Mouse (Mus musculus): ENCODE results near the gene Plch1. TPM values are rescaled to one million over a fixed set of nuclear protein-coding genes. Genes with fewer than 3 reads are reported as not detected.

The Plch1 gene
- polyA plus RNA-seq, 1 experiment from 2014 or later: 7.4 TPM

DNA sequence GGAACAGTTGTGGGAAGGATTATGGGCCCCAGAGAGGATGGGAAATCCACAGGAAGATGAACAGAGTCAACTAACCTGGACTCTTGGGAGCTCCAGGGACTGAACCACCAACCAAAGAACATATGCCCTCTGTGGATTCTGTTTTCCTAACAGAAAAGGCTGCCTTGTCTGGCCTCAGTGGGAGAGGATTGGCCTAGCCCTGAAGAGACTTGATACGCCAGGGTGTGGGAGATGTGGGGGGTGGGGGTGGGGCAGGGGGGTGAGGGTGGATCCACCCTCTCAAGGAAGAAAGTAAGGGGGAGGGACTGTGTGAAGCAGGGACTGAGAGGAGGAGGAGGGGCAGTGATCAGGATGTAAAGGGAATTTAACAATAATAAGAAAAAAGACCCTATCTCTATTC lies 26.5 kb downstream of the Plch1 start:
- H3K36me3 ChIP-seq (ENCODE audit: control insufficient read depth, insufficient read depth, low read length): no peaks in the 10 kb centered on the region
- H3K9me3 ChIP-seq (replicated peaks; ENCODE audit: control insufficient read depth, low read length): no peaks in the 10 kb centered on the region
- H3K27ac ChIP-seq (ENCODE audit: low read length): no peak overlapping the region
- no peak overlapping the region for H3K9ac ChIP-seq (ENCODE audit: low read length)
- no peak overlapping the region for H3K4me2 ChIP-seq (ENCODE audit: low read depth, low read length)
- H3K27me3 ChIP-seq (ENCODE audit: control insufficient read depth, insufficient read depth, low read length): no peaks in the 10 kb centered on the region
- H3K4me3 ChIP-seq (replicated peaks; ENCODE audit: low read length): no peak overlapping the region
- ATAC-seq (ENCODE audit: insufficient read depth, low FRiP score): no peak
- WGBS: 38% methylated on average over 1 of the region's 1 CpGs
- H3K4me1 ChIP-seq (ENCODE audit: control insufficient read depth, insufficient read depth, low read length): no peaks in the 10 kb centered on the region

DNA sequence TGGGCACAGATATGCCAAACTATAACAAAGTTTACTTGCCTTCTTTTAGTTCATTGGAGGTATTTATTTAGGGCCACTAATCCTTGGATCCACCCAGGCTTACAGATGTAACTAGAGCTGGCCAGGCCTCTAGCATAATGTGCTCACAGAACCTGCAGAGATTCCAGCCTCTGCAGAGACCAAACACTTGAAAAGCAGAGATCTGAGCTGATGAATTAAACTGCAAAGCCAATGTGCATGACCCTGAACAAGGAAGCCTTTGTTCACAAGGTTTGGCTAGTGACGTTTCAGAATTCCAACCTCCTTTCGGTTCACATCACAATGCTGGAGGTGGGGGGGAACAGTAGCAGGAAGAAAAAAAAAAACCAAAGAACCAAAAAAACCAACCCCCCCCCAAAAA lies 28.0 kb downstream of the Plch1 start:
- Histone ChIP-seq H3K9me3 (replicated peaks; ENCODE audit: control insufficient read depth, low read length) (no peaks in the 10 kb centered on the region), H3K4me3 (replicated peaks; ENCODE audit: low read length) (no peak overlapping the region), H3K4me1 (ENCODE audit: control insufficient read depth, insufficient read depth, low read length) (no peaks in the 10 kb centered on the region), H3K27me3 (ENCODE audit: control insufficient read depth, insufficient read depth, low read length) (no peaks in the 10 kb centered on the region), H3K27ac (ENCODE audit: low read length) (no peak overlapping the region), H3K4me2 (ENCODE audit: low read depth, low read length) (no peak overlapping the region), H3K9ac (ENCODE audit: low read length) (no peak overlapping the region), H3K36me3 (ENCODE audit: control insufficient read depth, insufficient read depth, low read length) (no peaks in the 10 kb centered on the region)
- WGBS: 47% methylated on average over 2 of the region's 2 CpGs
- ATAC-seq (ENCODE audit: insufficient read depth, low FRiP score): no peak

DNA sequence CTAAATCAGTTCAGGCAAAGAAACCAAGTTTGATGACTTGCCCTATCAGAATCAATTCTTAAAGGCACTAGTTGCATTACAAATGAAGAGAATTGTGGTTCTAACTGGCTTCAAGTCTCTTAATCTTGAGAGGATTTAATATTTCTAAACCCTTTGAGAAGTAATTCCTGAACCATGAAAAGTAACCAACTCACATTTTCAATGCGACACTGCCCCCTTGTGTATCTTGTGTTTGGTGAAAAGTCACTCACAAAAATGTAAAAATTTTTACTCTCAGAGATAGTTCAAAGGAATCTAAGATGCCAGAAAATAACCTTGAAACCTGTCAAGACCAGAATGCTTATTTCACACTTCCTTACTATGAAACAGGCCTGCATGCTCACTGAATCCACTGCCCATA lies 31.0 kb downstream of the Plch1 start:
- 39% methylated on average over 1 of the region's 1 CpGs for WGBS
- no peaks in the 10 kb centered on the region for H3K9me3 ChIP-seq (replicated peaks; ENCODE audit: control insufficient read depth, low read length)
- no peaks in the 10 kb centered on the region for H3K27me3 ChIP-seq (ENCODE audit: control insufficient read depth, insufficient read depth, low read length)
- H3K4me2 ChIP-seq (ENCODE audit: low read depth, low read length): no peak overlapping the region
- ATAC-seq (ENCODE audit: insufficient read depth, low FRiP score): no peak
- no peak overlapping the region for H3K4me3 ChIP-seq (replicated peaks; ENCODE audit: low read length)
- H3K27ac ChIP-seq (ENCODE audit: low read length): no peak overlapping the region
- H3K9ac ChIP-seq (ENCODE audit: low read length): no peak overlapping the region
- no peaks in the 10 kb centered on the region for H3K36me3 ChIP-seq (ENCODE audit: control insufficient read depth, insufficient read depth, low read length)
- H3K4me1 ChIP-seq (ENCODE audit: control insufficient read depth, insufficient read depth, low read length): no peaks in the 10 kb centered on the region

DNA sequence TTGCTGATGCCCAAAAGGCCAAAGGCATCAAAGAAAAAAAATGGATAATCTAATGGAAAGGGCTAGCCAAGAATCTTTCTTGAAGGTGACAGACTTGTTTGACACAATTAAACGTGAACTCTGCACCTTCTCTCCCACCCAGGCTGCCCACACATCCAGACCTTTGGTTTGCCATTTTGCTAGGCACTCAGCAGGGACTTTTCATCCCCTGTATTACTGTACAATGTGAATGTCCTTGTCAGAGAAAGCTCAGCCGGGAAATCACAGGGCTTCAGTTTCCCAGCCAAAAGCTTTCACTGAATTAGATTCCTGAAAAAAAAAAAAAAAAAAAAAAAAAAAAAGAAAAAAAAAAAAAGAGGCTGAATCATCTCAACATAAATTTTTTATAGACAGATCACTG lies 34.2 kb downstream of the Plch1 start:
- Histone ChIP-seq H3K36me3 (ENCODE audit: control insufficient read depth, insufficient read depth, low read length) (no peaks in the 10 kb centered on the region), H3K4me2 (ENCODE audit: low read depth, low read length) (no peak overlapping the region), H3K9ac (ENCODE audit: low read length) (no peak overlapping the region), H3K9me3 (replicated peaks; ENCODE audit: control insufficient read depth, low read length) (no peaks in the 10 kb centered on the region), H3K27ac (ENCODE audit: low read length) (no peak overlapping the region), H3K27me3 (ENCODE audit: control insufficient read depth, insufficient read depth, low read length) (no peaks in the 10 kb centered on the region), H3K4me3 (replicated peaks; ENCODE audit: low read length) (no peak overlapping the region), H3K4me1 (ENCODE audit: control insufficient read depth, insufficient read depth, low read length) (no peaks in the 10 kb centered on the region)
- 50% methylated on average over 2 of the region's 2 CpGs for WGBS
- no peak for ATAC-seq (ENCODE audit: insufficient read depth, low FRiP score)

DNA sequence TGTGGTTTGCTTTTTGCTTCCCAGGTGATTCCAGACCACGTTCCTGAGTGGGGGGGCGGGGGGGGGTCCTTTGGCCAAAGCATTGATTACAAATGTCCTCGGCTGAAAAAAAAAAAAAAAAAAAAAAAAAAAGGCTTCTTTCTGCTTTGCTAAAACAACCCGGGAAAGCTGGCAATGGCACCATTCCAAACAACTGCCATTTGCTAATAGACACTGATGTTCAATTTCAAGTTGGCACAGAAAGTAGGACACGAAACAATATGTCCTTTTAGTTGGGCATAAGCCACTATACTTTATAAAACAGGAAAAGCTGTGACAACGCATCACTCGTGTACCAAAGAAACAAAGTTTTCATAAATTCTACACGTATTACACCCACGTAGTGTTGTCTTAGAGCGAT lies 36.6 kb downstream of the Plch1 start:
- WGBS: 82% methylated on average over 10 of the region's 10 CpGs
- H3K4me3 ChIP-seq (replicated peaks; ENCODE audit: low read length): no peak overlapping the region
- ATAC-seq (ENCODE audit: insufficient read depth, low FRiP score): no peak
- no peaks in the 10 kb centered on the region for H3K27me3 ChIP-seq (ENCODE audit: control insufficient read depth, insufficient read depth, low read length)
- no peaks in the 10 kb centered on the region for H3K9me3 ChIP-seq (replicated peaks; ENCODE audit: control insufficient read depth, low read length)
- H3K9ac ChIP-seq (ENCODE audit: low read length): no peak overlapping the region
- H3K4me1 ChIP-seq (ENCODE audit: control insufficient read depth, insufficient read depth, low read length): no peaks in the 10 kb centered on the region
- no peak overlapping the region for H3K4me2 ChIP-seq (ENCODE audit: low read depth, low read length)
- no peak overlapping the region for H3K27ac ChIP-seq (ENCODE audit: low read length)
- no peaks in the 10 kb centered on the region for H3K36me3 ChIP-seq (ENCODE audit: control insufficient read depth, insufficient read depth, low read length)

DNA sequence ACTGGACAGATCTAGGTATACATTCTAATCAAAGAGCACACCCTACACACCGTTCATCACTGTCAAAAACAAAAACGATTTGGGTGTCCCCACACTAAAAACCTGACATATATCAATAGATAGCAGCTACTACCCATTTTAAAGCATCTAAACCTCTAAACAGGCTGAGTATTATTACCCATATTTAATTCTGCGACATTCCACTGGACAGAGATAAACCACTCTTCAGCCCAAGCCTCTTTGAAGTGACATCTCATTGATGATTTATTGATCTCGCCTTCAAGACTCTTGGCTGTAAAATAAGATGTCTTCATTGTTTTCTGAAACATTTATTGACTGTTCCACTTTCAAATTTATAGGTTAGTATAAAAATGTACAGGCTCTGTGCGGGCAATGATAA lies 46.4 kb downstream of the Plch1 start:
- ATAC-seq (ENCODE audit: insufficient read depth, low FRiP score): no peak
- H3K4me1 ChIP-seq (ENCODE audit: control insufficient read depth, insufficient read depth, low read length): no peaks in the 10 kb centered on the region
- H3K4me3 ChIP-seq (replicated peaks; ENCODE audit: low read length): no peak overlapping the region
- no peak overlapping the region for H3K4me2 ChIP-seq (ENCODE audit: low read depth, low read length)
- H3K36me3 ChIP-seq (ENCODE audit: control insufficient read depth, insufficient read depth, low read length): no peaks in the 10 kb centered on the region
- 57% methylated on average over 5 of the region's 5 CpGs for WGBS
- H3K27ac ChIP-seq (ENCODE audit: low read length): no peak overlapping the region
- H3K9ac ChIP-seq (ENCODE audit: low read length): no peak overlapping the region
- no peaks in the 10 kb centered on the region for H3K27me3 ChIP-seq (ENCODE audit: control insufficient read depth, insufficient read depth, low read length)
- no peaks in the 10 kb centered on the region for H3K9me3 ChIP-seq (replicated peaks; ENCODE audit: control insufficient read depth, low read length)

DNA sequence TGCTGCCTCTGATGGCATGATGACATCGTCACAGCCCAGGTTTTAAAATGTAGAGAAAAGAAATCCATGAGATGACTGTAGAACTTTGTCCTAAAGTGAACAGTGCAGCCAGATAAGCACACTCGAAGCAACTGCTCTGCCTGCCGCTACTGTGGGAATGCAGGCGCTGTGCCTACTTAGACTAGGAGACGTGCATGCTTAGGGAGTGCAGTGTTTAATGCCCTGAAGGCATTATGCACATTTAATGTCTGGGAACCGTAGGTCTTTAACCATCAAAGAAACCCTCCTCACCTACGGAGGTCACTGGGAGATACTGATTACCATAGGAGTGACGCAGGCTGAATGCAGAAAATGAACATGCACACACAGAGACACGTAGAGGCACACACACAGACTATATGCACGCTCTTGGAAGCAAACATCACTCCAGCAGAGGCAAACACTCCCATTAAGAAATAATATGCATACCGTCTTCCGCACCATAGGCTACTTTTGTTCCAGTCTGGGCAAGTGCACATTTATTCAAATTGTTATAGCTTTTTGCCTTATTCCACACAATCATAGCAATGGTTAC lies 48.1 kb downstream of the Plch1 start:
- Histone ChIP-seq H3K4me2 (ENCODE audit: low read depth, low read length) (no peak overlapping the region), H3K4me1 (ENCODE audit: control insufficient read depth, insufficient read depth, low read length) (no peaks in the 10 kb centered on the region), H3K9ac (ENCODE audit: low read length) (no peak overlapping the region), H3K4me3 (replicated peaks; ENCODE audit: low read length) (no peak overlapping the region), H3K9me3 (replicated peaks; ENCODE audit: control insufficient read depth, low read length) (no peaks in the 10 kb centered on the region), H3K27ac (ENCODE audit: low read length) (no peak overlapping the region), H3K36me3 (ENCODE audit: control insufficient read depth, insufficient read depth, low read length) (no peaks in the 10 kb centered on the region), H3K27me3 (ENCODE audit: control insufficient read depth, insufficient read depth, low read length) (no peaks in the 10 kb centered on the region)
- WGBS: 64% methylated on average over 12 of the region's 12 CpGs
- ATAC-seq (ENCODE audit: insufficient read depth, low FRiP score): no peak

DNA sequence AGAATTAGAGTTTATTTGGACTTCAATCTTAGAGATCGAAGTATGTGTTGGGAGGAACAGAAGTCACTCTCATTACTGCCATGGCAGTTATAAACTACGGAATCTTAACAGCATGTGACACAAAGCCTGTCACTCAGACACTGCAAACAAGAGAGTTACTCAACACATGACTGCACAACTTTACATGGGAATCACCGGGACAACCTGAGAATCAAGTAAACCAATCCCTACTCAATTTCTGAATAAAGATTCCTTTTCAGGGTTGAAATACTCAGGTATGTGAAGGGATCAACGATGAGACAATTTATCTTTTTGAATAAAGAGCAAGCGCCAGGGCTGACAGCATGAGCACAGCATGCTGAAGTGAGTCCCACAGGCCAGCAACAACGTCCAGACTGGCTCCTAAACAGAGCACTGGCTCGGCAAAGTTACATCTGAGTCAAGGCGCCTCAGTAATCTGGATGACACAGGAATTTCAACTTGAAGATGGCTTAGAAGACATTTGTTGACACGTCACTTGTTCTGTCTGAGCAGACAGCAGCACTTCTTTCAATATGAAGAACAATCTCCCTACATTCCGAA lies 49.4 kb downstream of the Plch1 start:
- no peaks in the 10 kb centered on the region for H3K36me3 ChIP-seq (ENCODE audit: control insufficient read depth, insufficient read depth, low read length)
- H3K27ac ChIP-seq (ENCODE audit: low read length): no peak overlapping the region
- no peaks in the 10 kb centered on the region for H3K27me3 ChIP-seq (ENCODE audit: control insufficient read depth, insufficient read depth, low read length)
- no peaks in the 10 kb centered on the region for H3K9me3 ChIP-seq (replicated peaks; ENCODE audit: control insufficient read depth, low read length)
- no peaks in the 10 kb centered on the region for H3K4me1 ChIP-seq (ENCODE audit: control insufficient read depth, insufficient read depth, low read length)
- ATAC-seq (ENCODE audit: insufficient read depth, low FRiP score): no peak
- H3K4me3 ChIP-seq (replicated peaks; ENCODE audit: low read length): no peak overlapping the region
- 49% methylated on average over 10 of the region's 10 CpGs for WGBS
- H3K9ac ChIP-seq (ENCODE audit: low read length): no peak overlapping the region
- no peak overlapping the region for H3K4me2 ChIP-seq (ENCODE audit: low read depth, low read length)

DNA sequence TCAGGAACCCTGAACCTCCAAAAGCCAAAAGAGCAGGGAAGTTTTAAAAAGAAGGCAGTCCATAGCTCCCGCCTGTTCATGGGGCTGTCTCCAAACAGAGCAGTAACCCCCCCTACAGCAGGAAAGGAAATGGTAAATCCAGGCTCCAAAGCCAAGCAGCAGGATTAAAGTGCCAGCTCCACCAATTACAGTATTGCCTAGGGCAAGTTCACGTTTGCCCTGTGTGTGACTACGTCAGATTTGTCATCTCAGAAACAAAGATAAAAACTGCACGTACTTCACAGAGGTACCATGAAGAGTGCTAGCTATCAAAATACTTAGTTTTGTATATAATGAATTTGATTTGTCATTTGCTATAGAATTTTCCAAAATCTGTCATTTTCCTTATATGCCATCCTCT lies 55.1 kb downstream of the Plch1 start:
- 35% methylated on average over 4 of the region's 4 CpGs for WGBS
- Histone ChIP-seq H3K4me1 (ENCODE audit: control insufficient read depth, insufficient read depth, low read length) (0 out of 2 replicates have a peak, but pooled peaks cover 3% of the 10 kb centered on the region), H3K9me3 (replicated peaks; ENCODE audit: control insufficient read depth, low read length) (no peaks in the 10 kb centered on the region), H3K4me2 (ENCODE audit: low read depth, low read length) (no peak overlapping the region), H3K36me3 (ENCODE audit: control insufficient read depth, insufficient read depth, low read length) (no peaks in the 10 kb centered on the region), H3K27me3 (ENCODE audit: control insufficient read depth, insufficient read depth, low read length) (no peaks in the 10 kb centered on the region), H3K9ac (ENCODE audit: low read length) (no peak overlapping the region), H3K4me3 (replicated peaks; ENCODE audit: low read length) (no peak overlapping the region), H3K27ac (ENCODE audit: low read length) (no peak overlapping the region)
- ATAC-seq (ENCODE audit: insufficient read depth, low FRiP score): no peak
